Mouse (Mus musculus): Measurements from ENCODE around the gene Apobec1. TPM values are rescaled to one million over a fixed set of nuclear protein-coding genes. Genes with fewer than 3 reads are reported as not detected.

The Apobec1 gene
- polyA plus RNA-seq, 1 experiment: 3.2 TPM

DNA sequence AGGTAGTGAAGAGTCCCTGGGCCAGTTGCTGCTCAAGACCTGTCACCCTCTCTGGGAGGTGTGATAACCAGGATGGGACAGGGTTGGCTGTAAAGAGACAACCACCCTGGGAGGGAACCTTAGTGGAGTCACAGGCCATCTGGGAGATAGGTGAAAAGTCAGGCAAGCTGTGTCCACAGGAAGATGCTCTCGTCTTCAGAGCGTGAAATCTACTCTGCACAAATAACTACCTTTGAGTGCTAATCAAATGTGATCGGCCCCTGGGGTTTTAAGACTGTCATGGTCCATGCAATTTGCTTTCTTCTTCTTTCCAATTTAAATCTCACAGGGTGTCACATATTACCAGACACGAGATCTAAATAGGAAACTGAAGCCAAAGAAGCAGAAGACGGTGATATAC is 33.1 kb downstream of the Apobec1 start:
- Histone ChIP-seq H3K27ac (ENCODE audit: insufficient read depth, low read length) (no peak overlapping the region), H3K4me3 (replicated peaks; ENCODE audit: insufficient read depth, low read depth, low read length) (no peak overlapping the region), H3K4me1 (ENCODE audit: control insufficient read depth, insufficient read depth, low read length) (no peaks in the 10 kb centered on the region), H3K27me3 (ENCODE audit: control insufficient read depth, insufficient read depth, low read length) (no peaks in the 10 kb centered on the region)
- 32% methylated on average over 5 of the region's 5 CpGs for WGBS
- TF ChIP-seq CTCF (IDR thresholded peaks at IDR 0.05; ENCODE audit: borderline replicate concordance, insufficient read depth, low read depth, low read length) (no peak), POLR2A (IDR thresholded peaks at IDR 0.05; ENCODE audit: borderline replicate concordance, insufficient read depth, low read length) (no peak)
- DNase-seq: no peak

DNA sequence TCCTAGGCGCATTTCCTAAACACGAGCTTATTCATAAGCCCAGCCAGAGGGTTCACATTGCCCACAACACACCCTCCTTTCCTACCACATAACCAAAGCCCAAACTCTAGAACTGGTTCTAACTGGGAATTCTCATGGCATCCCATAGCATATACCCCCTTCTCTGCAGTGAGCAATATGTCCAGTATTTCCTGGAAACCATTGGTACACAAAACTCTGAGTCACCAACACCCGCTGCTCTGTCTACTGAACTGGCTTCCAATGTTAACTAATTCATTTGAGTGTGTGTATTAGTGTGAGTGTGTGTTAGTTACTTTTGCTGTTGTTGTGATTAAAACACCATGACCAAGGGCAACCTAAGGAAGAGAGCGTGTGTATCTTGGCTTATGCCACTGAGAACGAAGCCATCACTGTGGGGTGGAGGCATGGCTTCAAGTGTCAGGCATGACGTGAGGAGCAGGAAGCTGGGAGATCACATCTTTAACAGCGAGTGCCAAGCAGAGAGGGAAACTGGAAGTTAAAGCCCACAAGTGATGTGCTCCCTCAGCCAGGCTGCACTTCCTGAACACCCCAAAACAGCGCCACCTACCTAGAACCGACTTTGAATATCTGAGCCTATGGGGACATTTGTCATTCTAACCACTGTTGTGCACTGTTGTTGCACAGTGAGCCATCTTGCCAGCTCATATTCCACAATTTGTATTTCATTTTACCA is 37.0 kb downstream of the Apobec1 start:
- Histone ChIP-seq H3K4me1 (ENCODE audit: control insufficient read depth, insufficient read depth, low read length) (no peaks in the 10 kb centered on the region), H3K27me3 (ENCODE audit: control insufficient read depth, insufficient read depth, low read length) (no peaks in the 10 kb centered on the region), H3K4me3 (replicated peaks; ENCODE audit: insufficient read depth, low read depth, low read length) (no peak overlapping the region), H3K27ac (ENCODE audit: insufficient read depth, low read length) (no peak overlapping the region)
- DNase-seq: no peak
- TF ChIP-seq CTCF (IDR thresholded peaks at IDR 0.05; ENCODE audit: borderline replicate concordance, insufficient read depth, low read depth, low read length) (no peak), POLR2A (IDR thresholded peaks at IDR 0.05; ENCODE audit: borderline replicate concordance, insufficient read depth, low read length) (no peak)
- WGBS: 79% methylated on average over 9 of the region's 9 CpGs

DNA sequence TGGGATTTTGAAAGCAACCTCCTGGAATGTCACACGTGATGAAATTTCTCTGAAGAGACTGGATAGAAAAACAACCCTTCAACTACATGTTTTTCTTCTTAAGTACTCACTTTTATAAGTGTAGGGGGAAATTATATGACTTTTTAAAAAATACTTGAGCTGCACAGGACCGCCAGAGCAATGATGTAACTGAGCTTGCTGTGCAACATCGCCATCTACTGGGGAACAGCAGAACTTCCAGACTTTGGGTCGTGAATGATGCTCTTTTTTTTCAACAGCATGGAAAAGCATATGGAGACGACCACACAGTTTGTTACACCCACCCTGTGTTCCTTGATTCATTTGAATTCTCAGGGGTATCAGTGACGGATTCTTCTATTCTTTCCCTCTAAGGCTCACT is 39.8 kb downstream of the Apobec1 start:
- Histone ChIP-seq H3K27ac (ENCODE audit: insufficient read depth, low read length) (no peak overlapping the region), H3K4me1 (ENCODE audit: control insufficient read depth, insufficient read depth, low read length) (no peaks in the 10 kb centered on the region), H3K4me3 (replicated peaks; ENCODE audit: insufficient read depth, low read depth, low read length) (no peak overlapping the region), H3K27me3 (ENCODE audit: control insufficient read depth, insufficient read depth, low read length) (no peaks in the 10 kb centered on the region)
- DNase-seq: peak; percentile 32 to 42
- 3% methylated on average over 6 of the region's 6 CpGs for WGBS
- TF ChIP-seq CTCF (IDR thresholded peaks at IDR 0.05; ENCODE audit: borderline replicate concordance, insufficient read depth, low read depth, low read length): peak; percentile 73; the same call in 1 of the 2 replicates
- no peak for TF ChIP-seq POLR2A (IDR thresholded peaks at IDR 0.05; ENCODE audit: borderline replicate concordance, insufficient read depth, low read length)

DNA sequence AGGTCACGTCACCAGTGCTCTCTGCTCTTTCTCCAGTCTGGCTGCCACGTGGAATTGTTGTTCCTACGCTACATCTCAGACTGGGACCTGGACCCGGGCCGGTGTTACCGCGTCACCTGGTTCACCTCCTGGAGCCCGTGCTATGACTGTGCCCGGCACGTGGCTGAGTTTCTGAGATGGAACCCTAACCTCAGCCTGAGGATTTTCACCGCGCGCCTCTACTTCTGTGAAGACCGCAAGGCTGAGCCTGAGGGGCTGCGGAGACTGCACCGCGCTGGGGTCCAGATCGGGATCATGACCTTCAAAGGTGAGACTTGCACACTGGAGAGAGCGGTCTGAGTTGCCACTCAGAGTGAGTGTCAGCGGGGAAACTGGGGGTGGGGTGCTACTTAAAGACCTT is 41.2 kb downstream of the Apobec1 start:
- Histone ChIP-seq H3K27me3 (ENCODE audit: control insufficient read depth, insufficient read depth, low read length) (no peaks in the 10 kb centered on the region), H3K4me3 (replicated peaks; ENCODE audit: insufficient read depth, low read depth, low read length) (no peak overlapping the region), H3K27ac (ENCODE audit: insufficient read depth, low read length) (no peak overlapping the region), H3K4me1 (ENCODE audit: control insufficient read depth, insufficient read depth, low read length) (no peaks in the 10 kb centered on the region)
- TF ChIP-seq POLR2A (IDR thresholded peaks at IDR 0.05; ENCODE audit: borderline replicate concordance, insufficient read depth, low read length) (no peak), CTCF (IDR thresholded peaks at IDR 0.05; ENCODE audit: borderline replicate concordance, insufficient read depth, low read depth, low read length) (no peak)
- WGBS: 87% methylated on average over 20 of the region's 20 CpGs
- DNase-seq: no peak

DNA sequence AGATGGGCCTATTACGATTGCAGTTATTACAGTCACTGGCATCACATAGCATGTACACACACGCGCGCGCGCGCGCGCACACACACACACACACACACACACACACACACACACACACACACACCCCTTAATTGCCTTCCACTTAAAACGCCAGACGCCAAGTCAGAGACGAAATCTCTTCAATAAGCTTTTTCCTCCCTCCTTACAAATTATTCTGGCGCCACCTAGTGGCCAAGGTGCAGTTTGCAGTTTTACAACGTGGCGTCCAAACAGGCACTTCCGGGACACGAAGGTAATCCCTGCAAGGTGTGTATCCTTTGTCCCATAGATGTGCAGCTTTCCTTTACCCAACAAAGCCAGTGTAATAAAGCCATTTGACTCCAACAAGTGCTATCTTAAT is 41.8 kb downstream of the Apobec1 start:
- DNase-seq: peak; percentile 32 to 62
- TF ChIP-seq POLR2A (IDR thresholded peaks at IDR 0.05; ENCODE audit: borderline replicate concordance, insufficient read depth, low read length): no peak
- peak; percentile 73 for TF ChIP-seq CTCF (IDR thresholded peaks at IDR 0.05; ENCODE audit: borderline replicate concordance, insufficient read depth, low read depth, low read length)
- no peak overlapping the region for H3K4me3 ChIP-seq (replicated peaks; ENCODE audit: insufficient read depth, low read depth, low read length)
- H3K4me1 ChIP-seq (ENCODE audit: control insufficient read depth, insufficient read depth, low read length): no peaks in the 10 kb centered on the region
- WGBS: 12% methylated on average over 17 of the region's 17 CpGs
- H3K27me3 ChIP-seq (ENCODE audit: control insufficient read depth, insufficient read depth, low read length): no peaks in the 10 kb centered on the region
- no peak overlapping the region for H3K27ac ChIP-seq (ENCODE audit: insufficient read depth, low read length)

DNA sequence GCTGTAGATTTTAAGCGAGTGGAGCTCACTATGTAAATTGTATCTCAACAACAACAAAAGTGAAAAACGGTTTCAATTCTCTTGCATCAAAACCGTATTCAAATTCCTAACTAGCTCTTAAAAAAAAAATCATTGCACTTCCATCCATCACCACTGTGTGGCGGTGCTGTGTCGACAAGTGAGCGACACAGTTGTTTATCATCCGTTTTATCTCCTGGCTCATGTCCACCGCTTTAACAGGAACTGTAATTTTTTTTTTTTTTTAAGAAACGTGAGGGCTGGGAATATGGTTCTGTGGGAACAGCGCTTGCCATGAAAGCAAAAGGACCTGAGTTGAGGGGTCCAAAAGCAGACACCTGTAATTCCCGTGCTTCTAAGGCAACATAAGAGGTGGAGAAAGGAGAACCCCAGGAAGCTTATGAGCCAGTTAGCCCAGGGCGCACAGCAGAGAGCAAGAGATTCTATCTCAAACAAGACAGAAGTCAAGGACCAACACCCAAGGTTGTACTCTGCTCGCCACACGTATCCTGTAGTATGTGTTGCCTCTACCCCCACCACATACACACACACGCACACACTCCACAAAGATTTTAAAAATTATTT is 45.2 kb downstream of the Apobec1 start:
- Histone ChIP-seq H3K27me3 (ENCODE audit: control insufficient read depth, insufficient read depth, low read length) (no peaks in the 10 kb centered on the region), H3K4me1 (ENCODE audit: control insufficient read depth, insufficient read depth, low read length) (no peaks in the 10 kb centered on the region), H3K27ac (ENCODE audit: insufficient read depth, low read length) (no peak overlapping the region), H3K4me3 (replicated peaks; ENCODE audit: insufficient read depth, low read depth, low read length) (peak overlapping the region; percentile 39)
- 20% methylated on average over 15 of the region's 15 CpGs for WGBS
- DNase-seq: peak; percentile 45 to 51
- TF ChIP-seq CTCF (IDR thresholded peaks at IDR 0.05; ENCODE audit: borderline replicate concordance, insufficient read depth, low read depth, low read length): peak; percentile 66
- no peak for TF ChIP-seq POLR2A (IDR thresholded peaks at IDR 0.05; ENCODE audit: borderline replicate concordance, insufficient read depth, low read length)

DNA sequence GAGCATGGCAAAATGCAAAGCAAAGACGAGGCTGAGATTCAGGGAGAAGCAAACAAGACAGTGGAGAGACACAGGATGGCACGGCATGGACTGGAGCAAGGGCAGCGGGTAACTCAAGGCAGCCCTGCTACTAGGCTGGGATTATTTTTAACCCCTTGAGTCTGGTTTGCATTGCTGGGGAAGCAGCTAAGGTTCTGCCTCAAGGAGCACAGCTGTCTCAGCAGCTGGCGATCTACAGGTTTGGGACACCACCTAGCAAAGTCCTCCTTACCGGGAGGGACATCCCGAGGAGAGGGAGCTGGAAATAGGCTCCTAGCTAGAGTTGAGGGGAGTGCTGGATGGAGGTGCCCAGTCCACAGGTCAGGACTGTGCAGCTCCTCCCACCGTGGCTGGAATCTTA is 47.0 kb downstream of the Apobec1 start:
- Histone ChIP-seq H3K27ac (ENCODE audit: insufficient read depth, low read length) (no peak overlapping the region), H3K4me3 (replicated peaks; ENCODE audit: insufficient read depth, low read depth, low read length) (no peak overlapping the region), H3K4me1 (ENCODE audit: control insufficient read depth, insufficient read depth, low read length) (no peaks in the 10 kb centered on the region), H3K27me3 (ENCODE audit: control insufficient read depth, insufficient read depth, low read length) (no peaks in the 10 kb centered on the region)
- 47% methylated on average over 7 of the region's 7 CpGs for WGBS
- no peak for TF ChIP-seq CTCF (IDR thresholded peaks at IDR 0.05; ENCODE audit: borderline replicate concordance, insufficient read depth, low read depth, low read length)
- no peak for TF ChIP-seq POLR2A (IDR thresholded peaks at IDR 0.05; ENCODE audit: borderline replicate concordance, insufficient read depth, low read length)
- DNase-seq: no peak

DNA sequence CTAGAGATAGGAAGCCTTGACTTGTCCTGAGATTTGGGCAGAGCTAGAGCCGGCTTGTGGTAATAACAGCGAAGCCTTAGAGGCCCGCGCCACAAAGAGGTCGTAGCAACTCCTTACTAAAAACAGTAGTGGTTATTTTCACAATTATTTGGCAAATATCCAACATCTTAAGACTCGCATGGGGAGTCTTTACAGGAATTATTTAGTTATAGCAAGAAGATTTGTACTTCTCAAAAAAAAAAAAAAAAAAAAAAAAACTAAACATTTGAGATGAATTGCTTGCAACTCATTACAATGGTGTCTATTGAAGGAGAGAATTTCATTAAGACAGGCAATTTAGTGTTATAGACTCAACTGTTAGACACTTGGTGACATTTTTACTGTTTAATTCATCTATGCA is 48.1 kb downstream of the Apobec1 start:
- DNase-seq: no peak
- no peaks in the 10 kb centered on the region for H3K27me3 ChIP-seq (ENCODE audit: control insufficient read depth, insufficient read depth, low read length)
- H3K4me1 ChIP-seq (ENCODE audit: control insufficient read depth, insufficient read depth, low read length): no peaks in the 10 kb centered on the region
- WGBS: 73% methylated on average over 6 of the region's 6 CpGs
- H3K4me3 ChIP-seq (replicated peaks; ENCODE audit: insufficient read depth, low read depth, low read length): no peak overlapping the region
- no peak for TF ChIP-seq CTCF (IDR thresholded peaks at IDR 0.05; ENCODE audit: borderline replicate concordance, insufficient read depth, low read depth, low read length)
- no peak for TF ChIP-seq POLR2A (IDR thresholded peaks at IDR 0.05; ENCODE audit: borderline replicate concordance, insufficient read depth, low read length)
- H3K27ac ChIP-seq (ENCODE audit: insufficient read depth, low read length): no peak overlapping the region

All from cerebellum, adult 2 months (tissue).